Mouse (Mus musculus) WW6 (cell line): ENCODE results near the gene Fam214b.

ENCODE experiments used
- DNase-seq: peaks from one replicate; pipeline ENCODE4 v3.0.0-alpha.2; 2013; ENCODE audit warnings: low read depth, low spot score

The Fam214b gene

DNA sequence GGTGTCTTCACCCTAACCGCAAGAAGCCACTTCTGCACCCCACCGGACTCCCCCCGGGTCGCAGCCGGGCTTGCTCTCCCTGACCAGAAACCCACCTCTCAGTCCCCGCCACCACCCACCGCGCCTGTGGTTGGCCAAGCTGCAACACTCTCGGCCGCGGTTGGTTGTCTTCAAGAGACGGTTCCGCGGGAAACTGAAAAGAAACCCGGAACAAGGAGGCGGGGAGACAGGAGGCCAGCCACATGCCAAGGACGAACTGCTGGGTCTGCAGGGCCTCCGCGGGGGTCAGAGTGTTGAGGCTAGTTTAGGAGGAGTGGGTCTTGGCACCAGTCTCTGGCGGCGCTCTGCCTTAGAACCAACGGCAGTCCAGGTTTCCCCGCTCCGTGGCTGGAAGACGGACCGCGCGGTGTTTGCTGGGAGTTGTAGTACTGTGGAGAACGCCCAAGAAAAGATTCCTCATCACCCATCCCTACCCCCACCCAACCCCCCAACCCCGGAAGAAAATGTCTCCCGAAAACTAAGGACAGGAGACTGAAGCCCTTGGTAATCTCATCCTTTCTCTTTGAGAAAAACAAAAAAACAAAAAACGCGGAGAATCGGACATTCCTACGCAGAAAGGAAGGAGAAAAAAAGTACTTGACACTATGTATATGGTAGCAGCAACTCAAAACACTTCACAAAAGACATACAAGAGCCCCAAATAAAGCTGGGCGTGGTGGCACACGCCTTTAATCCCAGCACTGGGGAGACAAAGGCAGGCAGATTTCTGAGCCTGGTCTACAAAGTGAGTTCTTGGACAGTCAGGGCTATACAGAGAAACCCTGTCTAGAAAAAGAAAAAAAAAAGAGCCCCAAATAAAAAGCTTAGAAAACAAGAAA lies 35.6 kb downstream of the Fam214b start, which contains the start of gene Fancg:
TSS of gene Fancg (minus strand) at position 346 of the 878 bp plus-strand sequence.
- peak; percentile 53 for DNase-seq

DNA sequence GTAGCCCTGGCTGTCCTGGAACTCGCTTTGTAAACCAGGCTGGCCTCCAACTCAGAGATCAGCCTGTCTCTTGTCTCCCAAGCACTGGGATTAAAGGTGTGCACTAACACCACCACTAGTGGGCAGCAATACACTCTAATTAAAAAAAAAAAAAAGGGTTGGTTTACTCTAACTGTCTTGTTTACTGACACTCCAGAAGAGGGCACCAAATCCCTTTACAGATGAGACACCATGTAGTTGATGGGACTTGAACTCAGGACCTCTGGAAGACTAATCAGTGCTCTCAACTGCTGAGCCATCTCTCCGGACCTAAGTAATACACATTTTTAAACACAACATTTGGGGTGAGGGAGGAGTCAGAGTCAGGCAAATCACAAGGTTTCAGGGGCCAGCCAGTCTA lies 40.3 kb downstream of the Fam214b start:
- no peak for DNase-seq

- DNase-seq, result no peak
Measured at GRCm38 (mm10) chr4:43004951-43005350, 41.1 kb downstream of the Fam214b start.

DNA sequence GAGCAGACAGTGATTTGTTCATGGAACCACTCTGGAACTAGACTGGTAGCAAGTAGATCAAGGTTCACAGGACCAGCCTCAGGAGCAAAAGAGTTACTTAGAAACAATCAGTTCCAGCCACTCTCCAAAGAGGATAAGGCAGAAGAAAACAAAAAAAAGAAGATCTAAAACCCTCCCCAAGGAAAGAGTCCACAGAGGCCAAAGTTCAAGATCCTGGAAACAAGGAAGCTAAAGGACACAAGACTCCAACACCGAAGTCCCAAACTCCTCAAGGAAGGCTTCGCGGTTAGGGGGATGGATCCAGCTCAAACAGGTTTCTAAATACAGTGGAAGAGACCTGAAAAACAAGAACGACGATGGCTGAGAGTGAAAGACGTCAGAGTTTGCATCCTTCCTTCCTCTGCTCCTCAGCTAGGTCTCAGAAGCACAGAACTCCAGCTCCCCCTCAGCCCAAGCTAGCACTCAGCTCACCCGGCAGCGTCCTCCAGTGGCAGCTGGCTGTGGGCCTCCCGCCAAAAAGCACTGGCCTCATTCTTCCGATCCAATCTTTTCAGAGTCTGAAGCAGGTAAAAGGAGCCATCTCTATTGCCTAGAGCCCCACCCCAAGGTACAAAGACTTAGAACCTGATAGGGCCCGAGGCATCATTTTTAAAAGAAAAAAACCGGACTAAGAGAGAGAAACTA lies 43.1 kb downstream of the Fam214b start:
- no peak for DNase-seq

DNA sequence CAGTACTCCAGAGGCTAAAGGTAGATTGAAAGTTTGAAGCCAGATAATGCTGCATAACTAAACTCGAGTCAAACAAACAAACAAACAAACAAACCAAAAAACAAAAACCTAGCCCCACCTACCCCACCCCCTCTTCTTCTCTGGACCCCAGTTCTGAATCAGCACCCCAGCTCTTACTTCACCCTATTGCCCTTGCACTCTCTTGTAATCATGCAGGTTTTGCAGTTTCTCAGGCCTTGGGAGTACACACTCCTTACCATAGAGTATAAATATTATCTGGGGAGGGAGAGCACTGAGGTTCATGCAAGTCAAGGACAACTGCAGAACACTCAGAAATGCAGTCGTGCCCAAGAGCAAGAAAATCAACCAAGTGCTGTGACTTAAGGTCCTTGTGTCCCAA lies 44.7 kb downstream of the Fam214b start:
- DNase-seq, result no peak

- DNase-seq, result peak; percentile 95
Measured at GRCm38 (mm10) chr4:43000141-43000986, 45.7 kb downstream of the Fam214b start, which contains the start of gene Vcp. Vcp (minus strand) TSS chr4:43000507.

- no peak for DNase-seq
Measured at GRCm38 (mm10) chr4:42999451-43000140, 46.4 kb downstream of the Fam214b start.

DNA sequence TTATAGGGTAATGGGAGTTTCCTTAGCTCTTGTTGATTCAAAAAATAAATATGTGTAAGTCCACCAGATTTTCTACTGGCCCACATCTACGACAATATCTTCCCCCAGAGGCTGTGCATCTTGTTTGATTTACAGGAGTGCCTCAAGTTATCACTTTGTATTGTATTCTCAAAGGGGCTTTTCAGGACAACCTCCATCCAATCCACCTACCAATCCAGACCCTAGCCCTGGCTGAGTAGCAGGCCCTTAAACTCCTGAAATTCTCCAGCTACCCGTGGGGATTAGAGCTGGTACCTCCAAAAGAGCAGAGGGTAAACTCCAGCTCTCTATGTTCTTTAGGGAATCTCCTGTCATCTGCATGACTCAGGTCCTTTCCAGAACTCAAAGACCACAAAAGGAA lies 48.0 kb downstream of the Fam214b start:
- no peak for DNase-seq

DNA sequence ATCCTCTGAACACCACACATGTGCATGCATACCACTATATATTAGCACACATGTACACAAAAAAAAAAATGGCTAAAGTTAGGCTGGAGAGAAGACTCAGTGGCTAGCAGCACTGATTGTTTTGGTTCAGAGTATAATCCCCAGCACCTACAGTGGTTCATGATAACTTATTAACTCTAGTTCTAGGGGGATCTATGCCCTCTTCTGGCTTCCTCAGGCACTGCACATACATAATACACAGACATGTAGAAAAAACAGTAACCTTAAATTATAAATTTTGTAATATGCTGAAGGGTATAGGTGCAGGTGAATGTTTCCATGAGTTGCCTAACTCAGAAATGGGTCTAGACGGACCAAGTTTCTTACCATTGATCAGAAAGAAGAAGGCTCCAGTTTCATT lies 57.7 kb downstream of the Fam214b start:
- no peak for DNase-seq
